Mouse (Mus musculus) bone marrow, adult 2 months (tissue): Measurements from ENCODE around the gene Cubn.

Experiments
- CTCF ChIP-seq: fragments of 200-500 bp; IDR thresholded peaks from 2 replicates; pipeline ENCODE4 v1.5.1; 2011; ENCODE audit warnings: low read length, control low read depth; ENCODE audit not compliant: control insufficient read depth, insufficient read depth
- POLR2A ChIP-seq: fragments of 200-500 bp; IDR thresholded peaks from 2 replicates; pipeline ENCODE4 v1.6.1; 2011; ENCODE audit warnings: low read depth, mild to moderate bottlenecking, control low read depth, low read length, borderline replicate concordance; ENCODE audit not compliant: control insufficient read depth

GRCm38 (mm10) chr2:13496087-13496486, 4.5 kb upstream of the Cubn start:
- TF ChIP-seq CTCF: no peak
- TF ChIP-seq POLR2A: no peak
